Mouse (Mus musculus): Measurements from ENCODE around the gene Zdhhc7. TPM values are rescaled to one million over a fixed set of nuclear protein-coding genes. Genes with fewer than 3 reads are reported as not detected.

Zdhhc7 gene
- polyA plus RNA-seq, 1 experiment from 2014 or later = 28.0 TPM

GRCm38 (mm10) chr8:120119429-120119828 lies 18.1 kb upstream of the Zdhhc7 start:
- Histone ChIP-seq H3K27me3 (replicated peaks; ENCODE audit: control insufficient read depth, insufficient read depth, low read length) (no peaks in the 10 kb centered on the region), H3K9ac (ENCODE audit: low read depth, low read length) (no peak overlapping the region), H3K4me3 (ENCODE audit: low read length) (no peak overlapping the region), H3K4me1 (ENCODE audit: control insufficient read depth, insufficient read depth, low read depth, low read length) (no peaks in the 10 kb centered on the region; the same call in 1 of the 2 replicates), H3K4me2 (ENCODE audit: low read length) (no peak overlapping the region), H3K36me3 (ENCODE audit: control insufficient read depth, insufficient read depth, low read length) (no peaks in the 10 kb centered on the region), H3K27ac (ENCODE audit: low read depth, low read length) (no peak overlapping the region), H3K9me3 (ENCODE audit: control insufficient read depth, low read length) (no peaks in the 10 kb centered on the region)
- no peak for ATAC-seq
- WGBS = 76% methylated on average over 3 of the region's 3 CpGs

- Histone ChIP-seq H3K4me1 (ENCODE audit: control insufficient read depth, insufficient read depth, low read depth, low read length) (no peaks in the 10 kb centered on the region; the same call in 1 of the 2 replicates), H3K4me2 (ENCODE audit: low read length) (no peak overlapping the region), H3K9ac (ENCODE audit: low read depth, low read length) (no peak overlapping the region), H3K27me3 (replicated peaks; ENCODE audit: control insufficient read depth, insufficient read depth, low read length) (no peaks in the 10 kb centered on the region), H3K4me3 (ENCODE audit: low read length) (no peak overlapping the region), H3K27ac (ENCODE audit: low read depth, low read length) (no peak overlapping the region), H3K9me3 (ENCODE audit: control insufficient read depth, low read length) (no peaks in the 10 kb centered on the region), H3K36me3 (ENCODE audit: control insufficient read depth, insufficient read depth, low read length) (no peaks in the 10 kb centered on the region)
- WGBS = 91% methylated on average over 5 of the region's 5 CpGs
- no peak for ATAC-seq
Observed at GRCm38 (mm10) chr8:120118847-120119246, 17.6 kb upstream of the Zdhhc7 start.

GRCm38 (mm10) chr8:120118162-120118561 lies 16.9 kb upstream of the Zdhhc7 start:
- H3K36me3 ChIP-seq (ENCODE audit: control insufficient read depth, insufficient read depth, low read length) = no peaks in the 10 kb centered on the region
- no peak overlapping the region for H3K4me3 ChIP-seq (ENCODE audit: low read length)
- peaks cover 2% of the 10 kb centered on the region for H3K4me1 ChIP-seq (ENCODE audit: control insufficient read depth, insufficient read depth, low read depth, low read length)
- H3K27ac ChIP-seq (ENCODE audit: low read depth, low read length) = no peak overlapping the region
- no peak for ATAC-seq
- no peak overlapping the region for H3K9ac ChIP-seq (ENCODE audit: low read depth, low read length)
- 80% methylated on average over 9 of the region's 9 CpGs for WGBS
- no peak overlapping the region for H3K4me2 ChIP-seq (ENCODE audit: low read length)
- no peaks in the 10 kb centered on the region for H3K9me3 ChIP-seq (ENCODE audit: control insufficient read depth, low read length)
- no peaks in the 10 kb centered on the region for H3K27me3 ChIP-seq (replicated peaks; ENCODE audit: control insufficient read depth, insufficient read depth, low read length)

- no peaks in the 10 kb centered on the region for H3K9me3 ChIP-seq (ENCODE audit: control insufficient read depth, low read length)
- no peak overlapping the region for H3K4me3 ChIP-seq (ENCODE audit: low read length)
- no peak for ATAC-seq
- 73% methylated on average over 7 of the region's 7 CpGs for WGBS
- no peaks in the 10 kb centered on the region for H3K27me3 ChIP-seq (replicated peaks; ENCODE audit: control insufficient read depth, insufficient read depth, low read length)
- H3K9ac ChIP-seq (ENCODE audit: low read depth, low read length) = no peak overlapping the region
- H3K4me1 ChIP-seq (ENCODE audit: control insufficient read depth, insufficient read depth, low read depth, low read length) = peaks cover 6% of the 10 kb centered on the region
- no peak overlapping the region for H3K4me2 ChIP-seq (ENCODE audit: low read length)
- no peak overlapping the region for H3K27ac ChIP-seq (ENCODE audit: low read depth, low read length)
- no peaks in the 10 kb centered on the region for H3K36me3 ChIP-seq (ENCODE audit: control insufficient read depth, insufficient read depth, low read length)
Observed at GRCm38 (mm10) chr8:120116600-120116999, 15.3 kb upstream of the Zdhhc7 start.

- H3K4me1 ChIP-seq (ENCODE audit: control insufficient read depth, insufficient read depth, low read depth, low read length) = peaks cover 6% of the 10 kb centered on the region
- no peak; the same call in 1 of the 2 replicates for ATAC-seq
- H3K27me3 ChIP-seq (replicated peaks; ENCODE audit: control insufficient read depth, insufficient read depth, low read length) = no peaks in the 10 kb centered on the region
- H3K4me2 ChIP-seq (ENCODE audit: low read length) = peak overlapping the region; percentile 80
- no peaks in the 10 kb centered on the region for H3K9me3 ChIP-seq (ENCODE audit: control insufficient read depth, low read length)
- WGBS = under 1% methylated on average over 43 of the region's 46 CpGs
- H3K36me3 ChIP-seq (ENCODE audit: control insufficient read depth, insufficient read depth, low read length) = no peaks in the 10 kb centered on the region
- peak overlapping the region; percentile 87 for H3K27ac ChIP-seq (ENCODE audit: low read depth, low read length)
- peak overlapping the region; percentile 93 for H3K9ac ChIP-seq (ENCODE audit: low read depth, low read length)
- H3K4me3 ChIP-seq (ENCODE audit: low read length) = peak overlapping the region; percentile 84
Observed at GRCm38 (mm10) chr8:120114315-120114841, 13.1 kb upstream of the Zdhhc7 start.

GRCm38 (mm10) chr8:120113758-120114255 lies 12.5 kb upstream of the Zdhhc7 start, which contains the start of gene 6430548M08Rik:
6430548M08Rik (plus strand) TSS chr8:120114152.
- no peaks in the 10 kb centered on the region for H3K36me3 ChIP-seq (ENCODE audit: control insufficient read depth, insufficient read depth, low read length)

GRCm38 (mm10) chr8:120113306-120113705 lies 12.0 kb upstream of the Zdhhc7 start:
- H3K27me3 ChIP-seq (replicated peaks; ENCODE audit: control insufficient read depth, insufficient read depth, low read length) = no peaks in the 10 kb centered on the region
- peak overlapping the region; percentile 75 for H3K9ac ChIP-seq (ENCODE audit: low read depth, low read length)
- 3% methylated on average over 10 of the region's 10 CpGs for WGBS
- H3K4me3 ChIP-seq (ENCODE audit: low read length) = peak overlapping the region; percentile 84
- no peak for ATAC-seq
- peak overlapping the region; percentile 90 for H3K4me2 ChIP-seq (ENCODE audit: low read length)
- no peaks in the 10 kb centered on the region for H3K9me3 ChIP-seq (ENCODE audit: control insufficient read depth, low read length)
- no peaks in the 10 kb centered on the region for H3K36me3 ChIP-seq (ENCODE audit: control insufficient read depth, insufficient read depth, low read length)
- peak overlapping the region; percentile 90 for H3K27ac ChIP-seq (ENCODE audit: low read depth, low read length)
- peaks cover 6% of the 10 kb centered on the region for H3K4me1 ChIP-seq (ENCODE audit: control insufficient read depth, insufficient read depth, low read depth, low read length)

More at GRCm38 (mm10) chr8:120113758-120114255, 12.5 kb upstream of the Zdhhc7 start, which contains the start of gene 6430548M08Rik:
- peak within 1 kb of the TSS; percentile 93 for H3K9ac ChIP-seq (ENCODE audit: low read depth, low read length)
- H3K9me3 ChIP-seq (ENCODE audit: control insufficient read depth, low read length) = no peaks in the 10 kb centered on the region
- H3K27me3 ChIP-seq (replicated peaks; ENCODE audit: control insufficient read depth, insufficient read depth, low read length) = no peaks in the 10 kb centered on the region
- H3K4me3 ChIP-seq (ENCODE audit: low read length) = peak within 1 kb of the TSS; percentile 84
- under 1% methylated on average over 47 of the region's 61 CpGs for WGBS
- H3K4me2 ChIP-seq (ENCODE audit: low read length) = peak within 1 kb of the TSS; percentile 90
- ATAC-seq = peak; percentile 96
- H3K27ac ChIP-seq (ENCODE audit: low read depth, low read length) = peak within 1 kb of the TSS; percentile 90
- peaks cover 6% of the 10 kb centered on the region for H3K4me1 ChIP-seq (ENCODE audit: control insufficient read depth, insufficient read depth, low read depth, low read length)

GRCm38 (mm10) chr8:120112535-120112934 lies 11.3 kb upstream of the Zdhhc7 start:
- no peaks in the 10 kb centered on the region for H3K27me3 ChIP-seq (replicated peaks; ENCODE audit: control insufficient read depth, insufficient read depth, low read length)
- H3K9ac ChIP-seq (ENCODE audit: low read depth, low read length) = no peak overlapping the region
- H3K36me3 ChIP-seq (ENCODE audit: control insufficient read depth, insufficient read depth, low read length) = no peaks in the 10 kb centered on the region
- no peak overlapping the region for H3K4me2 ChIP-seq (ENCODE audit: low read length)
- no peak for ATAC-seq
- H3K4me3 ChIP-seq (ENCODE audit: low read length) = no peak overlapping the region
- no peak overlapping the region for H3K27ac ChIP-seq (ENCODE audit: low read depth, low read length)
- H3K4me1 ChIP-seq (ENCODE audit: control insufficient read depth, insufficient read depth, low read depth, low read length) = peaks cover 6% of the 10 kb centered on the region
- no peaks in the 10 kb centered on the region for H3K9me3 ChIP-seq (ENCODE audit: control insufficient read depth, low read length)
- WGBS = 90% methylated on average over 5 of the region's 5 CpGs

- Histone ChIP-seq H3K27me3 (replicated peaks; ENCODE audit: control insufficient read depth, insufficient read depth, low read length) (no peaks in the 10 kb centered on the region), H3K4me2 (ENCODE audit: low read length) (no peak overlapping the region), H3K4me3 (ENCODE audit: low read length) (no peak overlapping the region), H3K4me1 (ENCODE audit: control insufficient read depth, insufficient read depth, low read depth, low read length) (peaks cover 6% of the 10 kb centered on the region), H3K27ac (ENCODE audit: low read depth, low read length) (no peak overlapping the region), H3K36me3 (ENCODE audit: control insufficient read depth, insufficient read depth, low read length) (no peaks in the 10 kb centered on the region), H3K9ac (ENCODE audit: low read depth, low read length) (no peak overlapping the region), H3K9me3 (ENCODE audit: control insufficient read depth, low read length) (no peaks in the 10 kb centered on the region)
- no peak for ATAC-seq
- whole genome bisulfite sequencing = 64% methylated on average over 4 of the region's 4 CpGs
Observed at GRCm38 (mm10) chr8:120111382-120111781, 10.1 kb upstream of the Zdhhc7 start.

Measured in hindbrain, embryonic 16.5 days (tissue).